Mouse (Mus musculus) left cerebral cortex, postnatal 36 days (tissue): ENCODE measurements around the gene Bcl2l15. TPM values are rescaled to one million over a fixed set of nuclear protein-coding genes. Genes with fewer than 3 reads are reported as not detected.
"Not testable (repeated sequence)": the region's sequence is repeated elsewhere in the genome, so short reads cannot be mapped to it uniquely, and the experiment has no call there.

Experiments
- DNase-seq, 2 experiments: peaks; one replicate each; pipeline ENCODE4 v3.0.0; 2021 to 2022; ENCODE audit warnings: low spot score in 2 of 2, mixed read lengths in 1 of 2
- intact Hi-C: fragments of 180-260 bp; cut with DNase I; formaldehyde crosslinking; loops from one replicate; pipeline ENCODE4 v1.15.1; 2025
- total RNA-seq, 2 experiments: library from RNA; stranded (reverse); gene quantifications; 2 replicates each; pipeline ENCODE4 v1.2.3; 2021

The Bcl2l15 gene
- total RNA-seq, 2 experiments from 2014 or later, result 0.47 to 1.2 TPM

DNA sequence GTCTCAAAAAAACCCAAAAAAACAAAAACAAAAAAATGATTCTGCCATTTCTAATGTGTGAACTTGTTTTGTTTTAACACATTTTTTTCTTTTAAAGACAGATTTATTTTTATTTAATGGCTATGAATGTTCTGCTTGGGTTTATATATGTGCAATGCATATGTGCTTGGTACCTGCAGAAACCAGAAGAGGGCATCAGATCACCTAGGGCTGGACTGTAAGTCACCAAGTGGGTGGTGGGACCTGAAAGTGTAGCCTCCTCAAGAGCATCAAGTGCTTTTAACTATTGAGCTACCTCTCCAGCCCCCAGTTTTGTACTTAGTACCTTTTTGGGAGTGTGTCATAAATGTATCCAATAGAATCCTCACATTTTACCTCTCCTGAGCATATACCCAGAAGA, 4.9 kb upstream of the Bcl2l15 start:
- DNase-seq, result no peak
- intact Hi-C loops, result no loop called here

DNA sequence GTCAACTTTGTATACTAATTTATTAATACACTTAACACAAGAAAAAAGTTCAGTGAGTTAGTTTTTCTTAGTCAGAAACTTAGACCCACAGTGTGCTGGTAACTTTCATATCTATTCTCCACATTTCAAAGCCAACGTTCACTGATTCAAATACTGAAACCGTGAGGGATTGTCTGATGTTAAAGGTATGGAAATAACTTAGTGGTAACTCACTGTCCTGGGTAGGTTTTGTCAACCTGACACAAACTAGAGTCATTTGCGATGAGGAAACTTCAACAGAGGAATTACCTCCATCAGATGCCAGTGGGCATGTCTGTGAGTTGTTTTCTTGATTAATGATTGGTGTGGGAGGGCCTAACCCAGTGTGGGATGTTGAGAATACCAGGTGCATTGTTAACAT, 3.4 kb upstream of the Bcl2l15 start:
- intact Hi-C loops, result no loop called here
- no peak for DNase-seq

DNA sequence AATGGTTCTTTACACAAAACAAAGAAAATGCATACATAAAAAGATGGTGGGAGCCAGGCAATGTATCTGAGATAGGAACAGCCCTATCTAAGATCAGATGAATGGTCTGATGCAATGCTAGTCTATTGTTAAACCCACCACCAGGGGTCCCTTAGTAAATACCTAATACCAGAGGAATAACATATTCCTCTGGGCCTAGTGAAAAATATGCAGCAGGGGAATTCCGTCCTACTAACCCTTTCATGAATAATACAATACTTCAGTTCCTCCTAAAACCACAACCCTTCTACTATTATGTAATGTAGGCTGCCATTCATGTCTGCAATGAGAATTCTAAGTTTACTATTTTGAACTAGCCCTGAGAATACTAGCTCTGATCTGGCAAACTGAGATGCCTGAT, 1.7 kb upstream of the Bcl2l15 start:
- intact Hi-C loops, DNase-seq: not testable (repeated sequence)

DNA sequence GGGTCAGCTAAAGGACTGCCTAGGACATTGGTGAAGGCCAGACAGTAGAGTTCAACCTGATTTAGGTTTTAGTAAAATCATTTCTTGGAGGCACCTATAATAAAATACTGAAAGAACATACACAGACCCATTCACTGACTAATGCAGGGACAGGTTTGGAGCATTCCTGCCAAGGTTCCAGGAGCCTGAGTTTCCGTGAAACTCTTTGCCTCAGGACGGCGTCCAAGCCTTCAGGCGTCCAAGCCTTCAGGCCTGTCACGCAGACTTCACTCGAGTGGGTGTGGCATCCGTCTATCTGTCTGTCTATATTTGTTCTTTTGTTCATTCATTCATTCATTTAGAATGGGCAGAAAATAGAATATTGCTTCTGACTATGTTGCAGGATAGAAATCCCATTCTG, 1.3 kb upstream of the Bcl2l15 start:
- DNase-seq, result no peak
- intact Hi-C loops, result no loop called here

DNA sequence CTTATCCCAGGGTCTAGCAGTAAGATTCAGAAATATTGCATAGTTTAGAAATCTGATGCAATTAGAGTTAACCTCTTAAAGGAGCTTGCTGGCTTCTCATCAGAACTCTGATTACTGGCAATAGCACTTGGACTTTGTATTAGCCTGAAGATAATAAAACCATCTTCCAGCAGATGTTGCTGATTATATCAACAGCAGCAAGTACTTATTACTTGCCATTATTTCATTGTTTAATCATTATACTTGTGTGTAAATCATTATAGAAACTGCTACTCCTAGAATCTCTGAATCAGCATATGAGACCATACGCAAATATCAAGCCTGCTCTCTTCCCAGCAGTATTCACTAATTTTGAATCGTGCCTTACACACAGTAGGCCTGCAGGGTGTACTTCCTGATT, 1.6 kb downstream of the Bcl2l15 start:
- intact Hi-C loops, result no loop called here

DNA sequence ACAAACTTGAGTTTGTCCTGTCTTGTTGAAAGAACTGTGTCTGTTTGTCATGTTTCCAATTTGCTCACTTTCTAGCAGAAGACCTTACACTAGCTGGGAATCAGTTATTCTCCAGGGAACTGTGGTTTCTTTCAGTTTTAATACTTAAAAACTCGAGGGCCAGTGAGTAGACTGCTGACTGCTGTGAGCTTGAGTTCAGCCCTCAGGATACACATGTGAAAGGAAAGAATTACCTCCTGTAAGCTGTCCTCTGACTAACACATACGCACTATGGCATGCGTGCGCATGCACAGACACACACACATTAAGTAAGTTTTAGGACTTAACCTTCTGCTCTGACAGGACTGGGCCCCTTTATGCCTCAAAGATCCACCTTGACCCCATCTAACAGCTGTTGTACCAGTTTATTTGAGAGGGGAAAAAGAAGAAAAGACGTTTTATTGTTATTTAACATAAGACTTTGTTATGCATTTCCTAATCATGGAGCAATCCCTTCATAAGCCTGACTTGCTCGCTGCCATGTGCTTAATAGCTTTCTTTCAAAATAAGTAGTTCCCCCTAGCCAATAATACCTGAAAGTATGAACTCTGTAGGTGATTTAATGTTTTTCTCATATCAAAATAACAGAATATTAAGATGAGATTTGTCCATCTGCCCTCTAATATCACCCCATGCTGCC, 3.0 kb downstream of the Bcl2l15 start:
- intact Hi-C loops, result no loop called here
- DNase-seq, result no peak

More for the DNA sequence above, 1.6 kb downstream of the Bcl2l15 start:
- DNase-seq, result no peak

DNA sequence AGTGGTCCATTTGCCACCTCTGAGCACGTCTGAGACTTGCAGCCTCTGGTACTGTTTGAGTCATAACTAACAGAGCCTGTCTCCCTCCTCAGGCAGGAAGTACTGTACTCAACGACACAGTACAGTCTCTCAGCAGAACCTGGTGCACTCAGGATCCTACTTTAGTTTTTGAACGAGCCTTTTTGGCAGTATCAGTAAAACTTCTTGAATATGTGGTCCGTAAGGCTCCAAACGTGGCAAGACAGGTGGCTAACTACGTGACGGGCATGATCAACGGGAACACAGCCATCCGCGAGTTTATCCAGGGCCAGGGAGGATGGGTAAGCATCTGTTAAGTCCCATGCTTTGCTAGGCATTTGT, 3.5 kb downstream of the Bcl2l15 start:
- no peak for DNase-seq
- intact Hi-C loops, result no loop called here

DNA sequence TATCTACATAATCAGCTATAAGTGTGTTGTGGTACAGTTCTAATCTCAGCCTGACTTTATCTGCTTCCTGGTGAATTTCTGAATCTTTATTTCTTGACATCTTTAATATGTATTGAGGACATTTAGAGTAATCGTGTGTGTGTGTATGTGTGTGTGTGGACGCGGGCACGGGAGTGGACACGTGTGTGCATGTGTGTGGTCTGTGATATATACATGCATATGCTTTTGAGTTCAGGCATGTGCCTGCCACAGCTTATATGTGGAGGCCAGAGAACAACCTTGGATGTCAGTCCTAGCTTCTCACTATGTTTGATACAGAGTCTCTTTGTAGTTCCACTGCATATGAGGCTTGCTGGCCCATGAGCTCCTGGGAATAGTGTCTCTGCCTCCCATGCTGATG, 4.1 kb downstream of the Bcl2l15 start:
- no peak for DNase-seq
- intact Hi-C loops, result no loop called here

DNA sequence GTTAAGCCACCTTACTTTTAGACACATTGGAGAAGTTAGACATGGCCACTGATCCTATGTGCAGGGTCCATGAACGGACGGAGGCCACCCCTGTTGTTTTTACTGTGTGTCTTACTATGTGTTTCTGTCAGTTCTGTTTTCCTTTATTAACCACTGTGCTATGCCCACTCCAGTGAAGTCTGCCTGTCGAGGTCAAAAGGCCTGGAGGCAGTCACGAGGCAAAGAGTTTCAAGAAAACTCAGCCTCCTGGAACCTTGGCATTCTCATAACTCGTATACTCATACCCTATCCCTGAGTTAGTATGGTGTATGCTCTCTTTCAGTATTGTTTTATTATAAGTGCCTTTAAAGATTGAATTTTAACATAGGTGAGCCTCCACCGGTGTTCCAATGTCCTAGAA, 7.3 kb downstream of the Bcl2l15 start:
- intact Hi-C loops, result no loop called here
- DNase-seq, result no peak

DNA sequence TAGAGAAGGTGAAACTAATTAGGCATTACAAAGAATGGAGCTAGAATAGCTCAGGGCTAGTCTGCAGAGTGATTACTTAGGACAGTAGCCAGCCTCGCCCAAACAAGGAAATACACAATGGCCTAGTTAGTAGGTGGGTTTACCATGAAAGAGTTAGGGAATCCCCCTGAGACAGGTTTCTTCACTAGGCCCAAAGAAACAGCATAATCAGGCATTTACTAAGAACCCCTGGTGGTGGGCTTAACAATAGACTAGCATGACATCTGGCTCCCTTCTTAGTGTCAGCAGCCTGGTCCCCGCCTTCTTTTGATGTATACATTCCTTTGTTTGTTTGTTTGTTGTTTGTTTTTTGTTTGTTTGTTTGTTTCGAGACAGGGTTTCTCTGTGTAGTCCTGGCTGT, 7.8 kb downstream of the Bcl2l15 start:
- DNase-seq, intact Hi-C loops: not testable (repeated sequence)

DNA sequence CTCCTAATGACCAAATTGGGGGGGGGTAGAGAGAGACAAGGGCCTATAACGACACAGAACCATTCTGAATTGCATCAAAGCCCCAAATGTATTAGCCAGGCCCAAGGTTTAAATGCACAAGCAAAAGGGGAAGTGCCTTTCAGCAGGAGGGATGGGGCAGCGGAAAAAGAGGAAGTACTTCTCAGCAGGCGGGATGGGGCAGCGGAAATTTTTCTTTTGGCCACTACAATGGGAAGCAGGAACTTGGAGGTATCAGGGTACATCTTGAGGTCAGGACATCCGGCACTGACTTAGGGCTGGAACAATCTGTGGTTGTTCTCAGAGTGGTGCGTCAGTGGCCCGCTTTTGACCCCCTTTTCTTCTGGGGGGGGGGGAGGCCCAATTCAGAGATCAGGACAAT, 8.5 kb downstream of the Bcl2l15 start:
- DNase-seq, intact Hi-C loops: not testable (repeated sequence)

DNA sequence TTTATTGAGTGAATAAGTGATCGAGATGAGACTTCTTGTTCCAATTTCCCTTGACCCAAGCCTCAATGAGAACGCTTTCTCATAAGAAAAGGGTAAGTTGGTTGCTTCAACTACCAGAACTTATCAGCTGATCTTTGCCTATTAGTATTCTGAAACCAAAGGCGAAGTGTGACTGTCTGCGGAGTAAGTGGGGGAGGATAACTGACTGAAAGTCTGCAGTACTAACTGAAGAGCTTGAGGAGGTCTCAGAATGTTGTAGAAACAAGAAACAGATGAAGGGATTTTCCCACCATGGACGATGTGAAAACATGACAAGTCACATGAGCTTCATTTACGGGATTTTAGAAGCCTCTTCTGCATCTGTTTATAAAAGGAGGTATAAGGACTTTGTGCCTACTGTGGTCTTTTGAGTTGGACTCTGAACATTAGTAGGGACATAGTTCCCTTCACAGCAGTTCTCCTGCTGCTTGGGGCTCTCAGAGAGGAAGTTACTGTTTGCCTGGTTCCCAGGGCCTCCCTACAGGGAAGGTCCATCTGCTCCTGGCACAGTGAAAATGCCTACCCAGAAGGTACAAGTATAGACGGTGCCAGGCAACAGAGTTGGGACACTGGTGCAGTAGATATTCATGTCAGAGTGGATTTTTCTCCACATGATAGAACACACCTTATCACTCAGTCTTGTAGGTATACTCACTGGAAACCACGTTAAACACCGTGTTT, 18.4 kb downstream of the Bcl2l15 start:
- intact Hi-C loops, result no loop called here

DNA sequence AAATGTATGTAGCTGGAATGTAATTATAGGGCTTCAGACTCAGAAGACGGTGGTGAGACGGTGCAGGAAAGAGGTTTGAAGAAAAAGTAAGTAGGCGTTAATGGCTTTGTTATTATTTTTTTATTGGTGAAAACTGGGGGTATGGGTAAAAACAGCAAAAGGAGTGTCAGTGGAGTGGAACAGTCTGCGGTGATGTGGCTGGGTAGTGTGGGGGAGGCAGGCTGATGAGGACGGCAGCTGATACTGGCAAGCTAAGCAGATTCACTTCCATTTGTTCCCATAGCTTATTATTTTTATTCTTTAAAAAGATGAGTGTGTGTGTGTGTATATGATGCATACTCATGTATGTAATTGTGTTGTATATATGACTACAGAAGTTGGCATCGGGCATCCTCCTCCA, 19.1 kb downstream of the Bcl2l15 start:
- no peak for DNase-seq
- intact Hi-C loops, result no loop called here

More for the DNA sequence above, 18.4 kb downstream of the Bcl2l15 start:
- no peak for DNase-seq

DNA sequence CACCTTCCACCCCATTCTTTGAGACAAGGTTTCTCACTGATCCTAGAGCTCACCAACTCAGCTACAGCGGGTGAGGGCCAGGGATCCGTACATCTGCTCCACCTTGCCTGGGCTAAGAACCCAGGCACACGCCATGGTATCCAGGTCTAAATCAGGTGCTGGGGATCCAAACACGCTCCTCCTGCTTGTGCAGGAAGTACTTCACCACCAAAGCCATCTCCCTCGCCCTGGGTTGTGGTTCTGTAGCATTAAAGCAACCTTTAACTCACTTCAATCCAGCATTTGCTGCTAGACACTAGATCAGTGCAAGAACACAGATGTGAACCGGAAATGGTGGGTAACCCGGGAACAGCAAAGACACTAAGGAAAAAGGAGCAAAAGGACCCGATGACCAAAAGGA, 19.5 kb downstream of the Bcl2l15 start:
- no peak for DNase-seq
- intact Hi-C loops, result no loop called here

DNA sequence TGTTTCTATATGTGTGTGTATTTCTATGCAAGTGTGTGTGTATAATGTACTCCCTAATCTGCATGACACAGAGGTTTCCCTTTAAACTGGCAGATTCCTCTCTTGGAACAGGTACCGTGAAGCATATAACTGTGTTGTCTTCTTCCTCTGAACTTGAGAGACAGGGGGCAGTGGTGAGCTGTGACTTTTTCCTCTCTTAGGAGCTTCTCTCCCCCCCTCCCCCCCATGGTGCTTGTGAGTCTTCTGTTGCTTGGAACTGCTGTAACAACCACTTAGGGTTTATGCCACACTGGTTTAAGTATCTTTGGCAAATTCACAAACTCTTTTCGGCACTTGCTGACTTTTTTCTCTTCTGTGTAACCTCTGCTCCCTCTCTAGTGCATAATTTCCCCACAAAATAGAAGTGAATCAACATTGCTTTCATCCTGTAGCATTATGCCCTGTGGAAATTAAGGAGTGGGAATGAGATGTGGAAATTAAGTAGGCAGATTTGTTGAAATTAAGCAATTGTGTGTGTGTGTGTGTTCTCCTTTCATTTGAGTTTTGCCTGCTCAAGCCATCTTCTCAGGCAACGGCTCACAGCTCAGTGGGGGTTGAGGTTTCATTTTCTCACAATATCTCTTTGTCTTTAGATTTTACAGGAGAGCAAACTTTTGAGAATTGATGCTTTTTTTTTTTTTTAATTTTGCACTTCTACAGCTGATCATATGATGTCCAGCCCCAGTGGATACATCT, 20.3 kb downstream of the Bcl2l15 start:
- intact Hi-C loops, result no loop called here
- no peak for DNase-seq

DNA sequence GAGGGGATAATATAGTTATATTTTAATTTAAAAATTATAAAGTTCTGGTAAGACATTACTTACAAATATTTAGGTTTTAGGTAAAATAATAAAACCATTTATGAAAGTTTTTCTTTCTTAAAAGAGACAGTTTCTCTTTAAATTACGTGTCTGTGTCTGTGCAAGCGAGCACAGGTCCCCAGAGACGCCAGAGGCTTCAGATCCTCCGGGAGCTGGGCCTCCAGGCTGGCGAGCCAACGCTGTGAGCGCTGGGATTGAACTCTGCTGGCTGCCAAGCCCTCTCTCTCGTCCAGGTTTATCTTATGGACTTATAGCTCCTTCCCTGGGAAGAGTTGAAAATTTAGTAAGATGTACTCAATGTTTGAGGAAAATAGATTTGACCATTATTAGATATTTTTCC, 21.4 kb downstream of the Bcl2l15 start:
- no peak for DNase-seq

DNA sequence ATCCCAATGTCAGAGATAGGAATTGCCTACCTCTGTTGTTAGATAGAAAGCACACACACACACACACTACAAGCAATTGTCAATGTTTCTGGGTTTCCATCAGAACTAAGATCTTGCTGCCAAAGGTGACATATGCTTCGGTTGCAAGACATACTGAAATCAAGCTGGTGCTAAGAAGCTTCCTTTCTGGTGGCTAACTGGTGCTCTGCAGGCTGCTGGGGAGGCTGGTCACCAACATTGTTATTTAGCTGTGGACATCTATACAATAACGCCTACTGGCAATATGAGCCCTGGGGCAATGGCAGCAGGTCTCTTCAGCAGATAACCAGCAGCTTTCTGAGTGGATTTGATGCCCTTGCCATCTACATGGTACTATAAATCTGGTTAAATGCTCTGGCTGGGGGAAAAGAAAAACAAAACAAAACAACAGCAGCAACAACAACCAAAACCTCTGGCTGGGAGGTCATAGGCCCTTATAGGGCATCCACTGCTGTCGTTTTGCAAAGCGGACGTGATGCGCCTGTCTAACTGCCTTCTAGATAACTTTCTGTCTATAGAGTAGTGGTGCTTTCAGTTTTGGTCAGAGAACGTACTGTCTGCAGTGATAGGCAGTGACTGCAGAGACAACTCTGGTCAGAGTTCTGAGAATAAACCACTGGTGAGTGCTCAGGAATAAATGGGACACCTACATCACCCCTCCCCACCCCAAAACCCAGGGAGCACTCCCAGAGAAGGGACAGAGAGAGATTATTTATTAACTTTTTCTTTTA, 24.8 kb downstream of the Bcl2l15 start:
- DNase-seq, result no peak
- intact Hi-C loops, result no loop called here

More for the DNA sequence above, 21.4 kb downstream of the Bcl2l15 start:
- intact Hi-C loops, result no loop called here

DNA sequence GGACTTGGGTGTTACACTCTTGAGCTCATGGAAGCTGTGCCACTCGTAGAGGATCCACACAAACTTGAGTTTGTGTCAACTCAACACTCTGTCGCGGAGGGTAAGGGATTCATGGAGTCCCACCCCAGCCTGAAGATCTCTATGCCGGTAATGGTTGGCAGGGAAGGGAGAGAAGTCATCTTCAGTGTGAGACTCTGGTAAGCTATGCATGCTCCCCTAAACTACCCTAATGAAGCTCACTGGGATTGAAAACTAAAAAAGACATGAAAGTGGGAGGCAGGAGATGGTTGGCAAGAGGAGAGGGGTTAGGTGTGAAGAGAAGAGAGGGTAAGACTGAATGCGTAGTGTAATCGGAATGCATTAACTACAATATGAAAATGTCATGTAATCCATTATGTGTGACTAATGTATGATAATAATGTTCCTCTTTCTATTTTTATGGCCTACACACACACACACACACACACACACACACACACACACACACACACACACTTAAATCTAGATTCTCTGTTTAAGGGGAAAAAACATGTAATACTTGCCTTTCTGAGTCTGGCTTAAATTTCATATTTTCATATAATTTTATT, 25.7 kb downstream of the Bcl2l15 start:
- intact Hi-C loops, result no loop called here
- DNase-seq, result no peak

DNA sequence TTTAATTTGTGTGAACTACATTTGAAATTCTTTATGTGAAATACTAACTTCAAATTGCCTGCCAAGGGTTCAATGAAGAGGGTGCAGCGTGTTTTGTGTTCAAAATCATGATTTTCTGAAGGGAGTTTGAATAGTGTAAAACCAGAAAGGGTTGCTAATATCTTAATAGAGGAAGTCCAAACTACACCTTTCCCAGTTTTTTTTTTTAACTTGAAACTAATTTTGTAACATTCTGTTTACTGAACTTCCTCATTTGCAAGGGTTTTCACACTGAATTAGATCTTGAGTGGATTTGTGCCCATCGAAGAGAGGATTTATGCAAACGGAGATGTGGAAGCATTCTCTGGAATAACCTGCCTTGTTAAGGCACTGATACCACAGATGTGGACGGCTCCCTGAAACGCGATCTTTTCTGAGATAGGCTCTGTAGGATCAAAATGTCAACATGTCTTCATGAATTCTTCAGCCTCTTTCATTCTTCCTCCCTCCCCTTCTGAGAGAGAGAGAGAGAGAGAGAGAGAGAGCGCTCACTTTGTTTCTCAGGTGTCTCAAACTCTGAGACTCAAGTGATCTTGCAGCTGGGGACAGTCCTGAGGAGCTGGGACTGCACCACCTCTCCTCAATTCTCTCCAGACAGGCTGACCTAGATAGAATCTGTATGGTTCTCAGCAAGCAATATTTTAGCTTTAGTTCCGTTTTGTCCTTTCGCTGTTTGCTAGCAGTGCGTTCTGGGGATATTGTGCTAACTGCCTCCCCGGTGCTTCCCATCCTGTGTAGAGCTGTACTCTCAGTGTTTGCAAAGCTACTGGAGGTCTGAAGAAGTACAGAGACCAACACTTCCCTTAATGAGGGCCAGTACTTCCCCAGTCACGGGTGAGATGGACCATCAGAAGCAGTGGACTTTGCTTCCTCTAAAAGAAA, 26.7 kb downstream of the Bcl2l15 start, which contains the start of gene Ptpn22:
Gene Ptpn22 (plus strand): TSS at position 915 of the 921 bp plus-strand sequence.
- intact Hi-C loops, result no loop called here

More for the DNA sequence above, 26.7 kb downstream of the Bcl2l15 start, which contains the start of gene Ptpn22:
- DNase-seq, result no peak
